Mouse (Mus musculus) lung, adult 2 months (tissue): ENCODE measurements around the gene Msh4.

Experiments used
- CTCF ChIP-seq: fragments of 200-500 bp; IDR thresholded peaks from 2 replicates; pipeline ENCODE4 v1.5.1; 2011; ENCODE audit warnings: mild to moderate bottlenecking, low read length, control low read depth; ENCODE audit not compliant: insufficient read depth
- POLR2A ChIP-seq: fragments of 200-500 bp; IDR thresholded peaks from 2 replicates; pipeline ENCODE4 v1.6.1; 2011; ENCODE audit warnings: low read depth, mild to moderate bottlenecking, control low read depth, low read length, borderline replicate concordance; ENCODE audit errors: extremely low read depth

- TF ChIP-seq CTCF: no peak
- no peak for TF ChIP-seq POLR2A
Measured at GRCm38 (mm10) chr3:153834071-153834470, 71.9 kb downstream of the Msh4 start.
